Mouse (Mus musculus): ENCODE results near the gene Rps10. TPM values are rescaled to one million over a fixed set of nuclear protein-coding genes. Genes with fewer than 3 reads are reported as not detected.
A peak's percentile ranks its signal among the peaks of the same experiment; 100 is the strongest.
"Not testable (repeated sequence)": the region's sequence is repeated elsewhere in the genome, so short reads cannot be mapped to it uniquely, and the experiment has no call there.

Gene Rps10
- total RNA-seq, 2 experiments from 2014 or later = 695 to 751 TPM

DNA sequence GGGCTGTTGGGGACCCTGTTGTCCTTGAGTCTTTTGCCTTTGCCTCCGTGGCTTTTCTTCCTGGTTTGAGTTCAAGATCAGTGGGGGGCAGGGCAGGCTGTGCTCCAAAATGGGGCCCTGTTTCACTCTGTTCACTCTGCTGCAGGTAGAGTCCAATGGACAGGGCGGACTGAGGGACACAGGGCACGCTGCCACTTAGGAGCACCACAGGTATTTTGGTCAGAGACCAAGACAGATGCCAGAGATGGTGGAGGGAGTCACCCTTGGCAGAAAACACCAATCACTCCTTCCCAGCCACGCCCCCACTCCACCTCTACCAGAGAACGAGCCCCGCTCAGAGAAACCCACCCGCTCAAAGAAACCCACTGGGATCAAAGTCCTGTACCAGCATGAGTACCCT lies 9.3 kb upstream of the Rps10 start:
- intact Hi-C loops (cut with DNase I) = no loop called here
- peak; percentile 32 for DNase-seq

- DNase-seq = no peak
- intact Hi-C loops (cut with DNase I) = no loop called here
These were observed 8.1 kb upstream of the Rps10 start for GRCm38 (mm10) chr17:27644572-27644971.

DNA sequence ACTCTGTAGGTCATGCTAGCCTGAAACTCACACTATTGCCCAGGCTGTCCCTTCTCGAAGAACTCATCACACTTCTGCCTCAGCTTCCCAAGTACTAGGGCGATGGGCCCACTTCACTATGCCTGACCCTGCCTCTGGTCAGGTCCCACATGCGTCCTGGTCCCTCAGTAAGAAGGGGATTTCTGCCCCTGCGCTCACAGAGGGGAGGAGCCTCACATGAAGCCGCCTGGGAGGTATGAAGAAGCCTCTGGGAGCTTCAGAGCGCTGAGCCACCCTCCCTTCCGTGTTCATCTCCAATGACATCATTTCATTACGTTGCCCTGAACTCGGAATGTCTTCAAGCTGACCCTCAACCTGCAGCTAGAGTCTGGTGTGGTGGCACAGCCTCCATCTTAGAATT lies 7.3 kb upstream of the Rps10 start:
- no peak for DNase-seq
- intact Hi-C loops (cut with DNase I) = no loop called here

DNA sequence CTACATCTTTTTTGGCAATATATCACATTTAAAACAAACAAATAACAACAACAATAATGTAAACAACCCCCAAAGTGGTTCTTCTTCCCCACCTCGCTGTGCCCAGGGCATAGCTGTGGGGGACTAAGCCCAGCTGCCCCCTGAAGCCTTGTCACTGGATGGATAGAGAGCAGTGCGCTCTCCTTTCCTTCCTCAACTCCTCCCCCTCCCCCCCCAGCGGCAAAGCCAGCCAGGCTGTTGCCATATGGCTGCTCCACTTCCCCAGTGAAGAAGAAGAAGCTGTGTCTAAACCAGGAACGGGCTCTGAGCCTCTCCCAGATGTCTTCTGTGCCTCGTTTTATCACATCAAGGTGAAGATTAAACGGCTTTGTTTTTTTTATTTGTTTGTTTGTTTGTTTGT lies 6.6 kb upstream of the Rps10 start:
- intact Hi-C loops (cut with DNase I) = no loop called here
- DNase-seq = peak; percentile 86

DNA sequence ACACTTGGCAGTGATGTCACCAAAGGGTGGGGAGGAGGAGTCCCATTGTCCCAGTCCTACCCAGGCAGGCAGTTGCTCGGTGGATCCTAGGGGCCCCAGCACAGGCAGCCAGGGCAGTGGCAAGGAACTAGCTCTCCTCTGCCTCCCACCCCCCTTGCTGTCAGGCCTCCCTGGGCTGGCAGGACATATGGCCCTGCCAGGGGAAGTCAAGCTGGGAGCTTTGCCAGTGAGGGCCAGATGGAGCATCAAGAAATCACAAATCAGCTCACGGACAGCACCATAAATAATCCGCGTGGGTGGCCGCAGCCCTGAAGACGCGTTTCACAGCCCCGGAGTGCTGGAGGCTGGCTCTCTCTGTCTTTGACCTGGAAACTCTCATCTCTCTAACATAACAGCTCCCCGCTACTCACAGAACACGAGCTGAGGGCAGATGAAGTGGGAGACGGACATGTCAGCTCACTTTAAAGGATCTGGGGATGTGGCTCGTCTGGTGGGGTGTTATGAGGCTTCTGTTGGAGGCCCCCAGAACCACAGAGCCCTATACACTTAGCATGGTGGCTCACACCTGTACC lies 6.1 kb upstream of the Rps10 start:
- intact Hi-C loops (cut with DNase I) = no loop called here
- peak; percentile 98 for DNase-seq

- intact Hi-C loops (cut with DNase I) = loop anchor here (5.0 kb wide), 1 partner anchor 122 kb away; no protein-coding TSS in a partner anchor
- not testable (repeated sequence) for DNase-seq
These were observed 3.4 kb upstream of the Rps10 start for GRCm38 (mm10) chr17:27639851-27640250.

DNA sequence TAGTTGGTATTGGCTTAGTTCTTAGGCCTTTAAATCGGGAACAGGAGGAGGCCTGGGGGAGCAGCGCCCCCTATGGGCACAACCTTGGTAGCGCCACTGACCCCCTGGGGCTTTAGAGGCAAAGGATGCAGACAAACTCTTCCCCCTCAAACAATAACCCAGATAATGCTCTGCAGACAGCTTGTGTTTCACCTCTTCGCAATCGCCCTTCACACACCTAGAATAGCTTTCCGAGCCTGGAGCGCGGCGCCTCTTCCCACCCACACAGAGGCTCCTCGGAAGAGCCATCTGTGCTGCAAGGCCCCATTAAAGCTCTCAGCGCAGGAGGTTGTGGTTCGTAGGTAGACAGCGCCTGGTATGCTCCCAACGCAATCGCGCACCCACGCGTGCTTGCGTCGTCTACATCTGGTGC lies 2.5 kb upstream of the Rps10 start:
- DNase-seq = no peak
- intact Hi-C loops (cut with DNase I) = loop anchor here (5.0 kb wide), 1 partner anchor 123 kb away; no protein-coding TSS in a partner anchor

DNA sequence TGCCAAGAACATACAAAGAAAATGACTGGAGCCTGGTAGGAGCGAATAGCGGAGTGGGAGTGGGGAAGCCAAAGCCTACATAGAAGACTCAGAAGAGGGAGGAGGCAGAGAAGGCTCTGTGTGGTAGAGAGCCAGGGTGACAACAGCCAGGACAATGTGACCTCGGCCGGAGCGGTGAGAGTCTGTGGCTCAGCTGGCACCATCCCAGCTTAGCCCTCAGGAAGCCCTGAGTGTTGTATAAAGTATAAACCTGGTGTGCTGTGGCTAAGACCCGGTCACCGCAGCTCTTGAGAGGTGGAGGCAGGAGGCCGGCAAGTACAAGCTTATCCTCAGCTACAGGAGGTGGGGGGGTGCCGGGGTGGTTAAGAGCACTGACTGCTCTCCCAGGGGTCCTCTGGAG lies 864 bp upstream of the Rps10 start:
- intact Hi-C loops (cut with DNase I) = loop anchor here (5.0 kb wide), 1 partner anchor 125 kb away; no protein-coding TSS in a partner anchor
- DNase-seq = no peak

DNA sequence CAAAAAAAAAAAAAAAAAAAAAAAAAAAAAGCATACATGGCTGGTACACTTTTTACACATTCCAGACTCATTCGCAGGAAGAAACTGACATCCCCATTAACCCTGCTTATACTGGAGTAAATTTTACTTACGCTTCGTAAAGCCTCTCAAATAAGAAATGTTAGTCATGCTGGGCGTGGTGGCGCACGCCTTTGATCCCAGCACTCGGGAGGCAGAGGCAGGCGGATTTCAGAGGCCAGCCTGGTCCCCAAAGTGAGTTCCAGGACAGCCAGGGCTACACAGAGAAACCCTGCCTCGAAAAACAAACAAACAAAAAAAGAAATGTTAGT lies 930 bp downstream of the Rps10 start:
- intact Hi-C loops (cut with DNase I) = loop anchor here (5.0 kb wide), 1 partner anchor 127 kb away; no protein-coding TSS in a partner anchor
- not testable (repeated sequence) for DNase-seq

GRCm38 (mm10) chr17:27634871-27635574 lies 1.4 kb downstream of the Rps10 start, which contains the start of gene RPS10-NUDT3:
Gene RPS10-NUDT3, minus strand, starts transcription at chr17:27635222.
- peak; percentile 93 for DNase-seq
- intact Hi-C loops (cut with DNase I) = loop anchor here (5.0 kb wide), 1 partner anchor 127 kb away; no protein-coding TSS in a partner anchor

DNA sequence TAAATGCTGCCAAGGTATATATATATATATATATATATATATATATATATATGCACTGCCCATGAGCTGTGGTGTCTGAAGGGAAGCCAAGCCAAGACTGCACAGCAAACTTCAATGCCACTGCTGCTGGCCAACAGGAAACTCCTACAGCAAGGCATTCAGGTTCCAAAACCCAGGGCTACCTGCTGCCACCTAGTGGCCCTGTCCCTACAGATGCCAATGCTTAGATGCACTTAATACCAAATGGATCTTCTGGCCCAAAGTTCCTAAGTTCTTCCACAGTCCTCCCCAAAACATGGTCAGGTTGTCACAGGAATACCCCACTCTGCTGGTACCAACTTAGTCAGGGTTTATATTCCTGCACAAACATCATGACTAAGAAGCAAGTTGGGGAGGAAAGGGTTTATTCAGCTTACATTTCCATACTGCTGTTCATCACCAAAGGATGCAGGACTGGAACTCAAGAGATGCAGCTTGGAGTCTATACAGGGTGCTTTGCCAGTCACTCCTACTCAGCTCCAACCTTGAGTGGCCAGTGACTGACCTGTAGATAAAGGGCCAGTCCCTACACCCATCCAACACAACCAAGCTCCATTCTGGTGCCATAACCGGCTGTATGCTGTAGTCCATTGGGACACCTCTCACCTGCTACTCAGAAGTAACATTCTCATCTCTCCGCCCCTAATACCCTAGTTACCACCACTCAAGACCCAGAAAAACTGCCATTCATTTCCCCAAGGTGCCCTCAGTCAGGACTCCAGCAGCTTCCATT lies 7.0 kb downstream of the Rps10 start:
- peak; percentile 89 for DNase-seq
- intact Hi-C loops (cut with DNase I) = no loop called here

GRCm38 (mm10) chr17:27628376-27628775 lies 8.1 kb downstream of the Rps10 start:
- no peak for DNase-seq
- intact Hi-C loops (cut with DNase I) = no loop called here

DNA sequence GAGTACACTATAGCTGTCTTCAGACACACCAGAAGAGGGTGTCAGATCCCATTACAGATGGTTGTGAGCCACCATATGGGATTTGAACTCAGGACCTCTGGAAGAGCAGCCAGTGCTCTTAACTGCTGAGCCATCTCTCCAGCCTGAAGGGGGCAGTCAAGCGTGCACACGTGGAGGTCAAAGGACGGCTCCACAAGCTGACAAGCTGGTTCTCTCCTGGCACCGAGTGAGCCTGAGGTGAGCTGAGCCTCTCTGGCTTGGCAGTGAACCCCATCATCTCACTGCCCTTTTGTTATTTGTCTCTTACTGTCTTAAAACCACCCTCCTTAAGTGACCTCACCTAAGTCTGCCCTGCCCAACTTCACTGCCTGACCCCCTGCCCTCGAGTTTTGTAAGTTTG lies 9.0 kb downstream of the Rps10 start:
- intact Hi-C loops (cut with DNase I) = no loop called here
- DNase-seq = no peak

DNA sequence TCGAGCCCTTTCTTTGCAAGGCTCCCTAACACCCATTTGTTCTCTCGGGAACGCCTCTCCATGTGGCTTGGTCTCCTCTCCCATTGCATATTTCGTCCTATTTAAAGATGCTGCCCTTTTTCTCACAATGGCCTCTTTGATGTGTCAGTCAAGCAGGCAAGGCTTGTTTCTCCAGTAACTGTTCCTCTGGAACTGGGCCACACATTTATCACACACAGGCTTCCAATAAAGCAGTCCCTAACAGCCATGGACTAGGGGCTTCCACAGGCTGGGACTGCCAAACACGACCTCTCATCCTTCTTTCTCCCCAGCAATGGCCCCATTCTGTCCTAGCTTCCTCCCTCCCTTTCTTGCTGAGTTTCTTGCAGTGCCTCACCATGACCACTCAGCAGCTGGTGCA lies 9.8 kb downstream of the Rps10 start:
- intact Hi-C loops (cut with DNase I) = no loop called here
- DNase-seq = no peak

DNA sequence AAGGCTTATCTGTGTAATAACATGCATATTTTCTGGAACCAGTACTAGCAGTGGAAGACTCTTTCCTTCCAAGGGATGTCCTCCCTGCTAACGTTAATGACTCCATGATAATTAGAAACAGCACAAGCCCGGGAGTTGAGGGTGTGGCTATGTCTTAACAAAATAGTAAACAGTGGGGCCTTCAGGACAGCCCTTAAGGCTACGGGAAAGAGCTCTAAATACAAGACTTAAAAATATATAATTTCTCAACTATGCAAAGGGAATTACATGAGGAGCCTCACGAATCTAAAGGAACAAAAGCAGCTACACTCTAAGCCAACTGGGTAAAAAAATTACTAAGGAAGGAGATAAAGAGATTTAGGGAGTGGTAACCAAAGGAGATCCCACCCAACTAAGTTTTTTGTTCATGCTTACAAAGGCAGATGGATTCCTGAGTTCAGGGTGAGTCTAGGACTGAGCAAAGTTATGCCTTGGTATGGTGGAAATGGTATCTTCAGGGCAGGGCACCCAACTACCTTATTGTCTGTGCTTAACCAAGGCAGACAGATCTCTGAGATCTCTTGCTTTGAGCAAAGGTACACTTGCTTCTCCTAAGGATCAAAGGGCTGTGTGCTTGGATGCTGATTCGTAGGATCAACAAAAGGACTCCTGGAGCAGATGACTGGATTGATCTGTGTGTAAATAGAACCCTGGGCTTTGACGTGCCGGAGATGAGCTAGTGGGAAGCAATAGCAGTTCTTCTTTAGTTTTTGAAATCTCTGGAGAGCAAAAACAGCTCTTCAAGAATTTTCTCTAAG lies 10.8 kb downstream of the Rps10 start:
- no peak for DNase-seq
- intact Hi-C loops (cut with DNase I) = no loop called here

DNA sequence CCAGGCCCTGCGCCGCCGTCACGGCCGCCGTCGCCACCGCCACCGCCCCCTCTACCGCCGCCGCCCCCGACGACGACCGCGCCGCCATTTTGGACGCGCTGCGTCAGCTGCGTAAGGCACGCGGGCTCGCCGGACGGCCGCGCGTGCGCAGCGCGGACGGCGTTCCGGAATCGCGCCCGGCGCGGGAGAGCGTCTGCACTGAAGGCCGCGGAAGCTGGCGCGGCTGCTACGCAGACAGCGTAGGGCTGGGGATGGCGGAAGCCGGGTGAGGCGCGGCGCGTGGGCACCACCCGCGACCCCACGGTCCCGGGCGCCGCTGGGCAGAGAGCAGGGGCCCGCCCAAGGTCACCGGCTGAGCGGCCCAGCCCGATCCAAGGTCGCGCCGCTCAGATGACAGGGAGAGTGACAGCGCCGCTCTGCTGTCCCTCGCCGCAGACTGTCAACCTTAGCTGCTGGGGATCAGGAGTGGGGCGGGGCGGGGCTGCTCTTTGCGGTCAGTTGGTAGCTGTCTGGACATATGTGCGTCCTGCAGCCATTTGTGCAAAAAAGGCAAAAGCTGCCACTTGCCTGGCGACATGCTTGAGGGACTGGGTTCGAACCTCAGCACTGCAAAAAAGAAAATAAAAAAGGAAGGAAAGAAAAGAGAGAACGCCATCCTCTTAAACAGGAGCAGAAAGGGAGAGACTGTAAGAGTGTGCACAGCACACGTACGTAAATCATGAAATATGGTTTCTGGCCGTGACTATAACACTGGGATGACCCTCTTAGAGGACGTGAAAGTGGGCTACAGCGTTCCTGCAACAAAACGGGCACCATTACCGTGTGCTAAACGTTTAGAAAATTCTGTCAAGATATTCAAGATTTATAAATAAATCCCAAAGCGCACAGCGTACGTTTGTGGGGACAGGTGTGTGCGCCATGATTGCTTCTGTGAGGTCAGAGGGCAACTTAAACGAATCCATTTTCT lies 12.8 kb downstream of the Rps10 start, which contains the start of gene Nudt3:
TSS of gene Nudt3 (minus strand) at position 136 of the 967 bp plus-strand sequence.
- intact Hi-C loops (cut with DNase I) = loop anchor here (5.0 kb wide), 1 partner anchor 56 kb away; the partner anchor contains the start of gene AI413582
- peak; percentile 93 for DNase-seq

DNA sequence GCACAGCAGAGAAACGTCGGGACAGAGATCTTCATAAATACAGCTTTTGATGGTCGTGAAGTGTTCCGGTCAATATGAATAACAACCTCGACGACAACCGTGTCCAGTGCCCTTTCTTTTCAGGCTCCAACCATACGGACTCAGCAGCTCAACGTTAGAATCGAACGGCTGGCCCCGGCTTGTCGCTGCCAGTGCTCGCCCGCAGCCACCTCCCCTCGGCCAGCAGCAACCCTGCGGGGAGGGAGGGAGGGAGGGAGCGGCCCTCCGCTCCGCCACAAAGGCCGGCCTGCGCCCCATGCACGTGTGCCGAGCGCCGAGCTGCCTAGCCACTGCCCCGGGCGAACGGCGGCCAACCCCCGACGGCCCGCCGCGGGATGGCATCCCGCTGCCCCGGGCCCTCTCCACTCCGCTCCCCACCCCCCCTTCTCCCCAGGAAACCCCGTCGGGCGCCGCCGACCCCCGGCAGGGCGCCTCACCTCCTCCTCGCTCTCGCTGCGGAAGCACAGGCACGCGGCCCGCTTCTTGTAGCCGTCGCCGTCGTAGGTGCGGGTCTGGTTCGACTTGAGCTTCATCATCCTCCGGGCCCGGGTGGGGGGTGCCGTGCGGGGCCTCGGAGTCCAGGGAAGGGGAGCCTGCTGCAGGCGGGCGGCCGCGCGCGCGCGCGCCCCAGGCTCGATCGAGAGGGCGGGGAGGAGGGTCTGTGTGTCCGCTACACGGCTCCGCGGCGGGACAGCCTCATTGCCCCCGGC lies 13.7 kb downstream of the Rps10 start:
- peak; percentile 78 for DNase-seq
- intact Hi-C loops (cut with DNase I) = loop anchor here (5.0 kb wide), 1 partner anchor 55 kb away; the partner anchor contains the start of gene AI413582

- intact Hi-C loops (cut with DNase I) = loop anchor here (5.0 kb wide), 1 partner anchor 55 kb away; the partner anchor contains the start of gene AI413582
These were observed 14.6 kb downstream of the Rps10 start for GRCm38 (mm10) chr17:27621705-27622531.

More at GRCm38 (mm10) chr17:27621705-27622531, 14.6 kb downstream of the Rps10 start:
- DNase-seq = no peak

All from left cerebral cortex, postnatal 4 days (tissue).